In the genomic region with DNA sequence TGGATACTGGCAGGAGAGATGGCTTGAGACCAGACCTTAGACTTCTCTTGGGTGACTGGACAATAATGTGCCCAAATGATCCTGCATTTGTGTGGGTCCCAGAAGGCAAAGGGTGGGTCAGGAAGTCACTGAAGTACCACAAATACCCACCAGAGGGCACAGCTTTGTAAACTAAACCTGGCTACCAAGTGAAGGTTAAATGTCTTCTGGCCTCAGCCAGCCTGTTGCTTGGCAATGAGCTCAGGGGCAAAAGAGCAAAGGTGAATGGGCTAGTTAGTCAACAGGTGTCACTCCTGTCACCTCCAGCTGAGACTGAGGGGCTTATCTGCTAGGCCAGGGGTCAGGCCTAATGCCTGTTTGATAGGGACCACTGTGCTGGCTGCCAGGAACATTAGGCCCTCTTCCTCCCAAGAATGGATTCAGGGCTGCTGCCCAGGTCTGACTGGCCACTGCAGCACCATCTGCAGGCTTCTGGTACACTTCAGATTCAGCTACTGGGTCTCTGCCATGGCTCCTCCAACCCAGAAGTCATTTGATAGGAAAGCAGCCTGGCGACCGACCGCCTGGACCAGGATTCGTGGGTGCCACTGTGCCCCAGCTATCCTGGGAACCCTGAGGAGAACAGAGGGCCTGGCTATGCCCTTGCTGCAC, we compare ENCODE assay signal across 8 mouse cellular contexts.
DNase-seq lines count a peak whose midpoint lies in the region; ATAC-seq lines count a peak whose summit lies in the region.

No protein-coding gene starts in this region.

- H3K27ac ChIP-seq in kidney, embryonic 16.5 days (ENCODE audit: low read length) = no peak overlapping the region
- H3K27ac ChIP-seq in limb, embryonic 10.5 days = no peak overlapping the region

- WGBS in kidney, embryonic 16.5 days = 96% methylated on average over 4 of the region's 4 CpGs
- WGBS in limb, embryonic 10.5 days = 95% methylated on average over 4 of the region's 4 CpGs

- H3K9me3 ChIP-seq in kidney, embryonic 16.5 days (ENCODE audit: low read length) = no peaks in the 10 kb centered on the region
- no peaks in the 10 kb centered on the region for H3K9me3 ChIP-seq in limb, embryonic 10.5 days (replicated peaks)

- intact Hi-C loops in gastrocnemius, postnatal 36 days (cut with DNase I) = loop anchor here (2.0 to 5.0 kb wide), 2 partner anchors 70 to 129 kb away; a partner anchor contains a TSS

- H3K27me3 ChIP-seq in kidney, embryonic 16.5 days (ENCODE audit: insufficient read depth, low read length) = no peaks in the 10 kb centered on the region
- peaks cover 86% of the 10 kb centered on the region for H3K27me3 ChIP-seq in limb, embryonic 10.5 days (ENCODE audit: low read depth, poor library complexity, severe bottlenecking)

- H3K4me1 ChIP-seq in kidney, embryonic 16.5 days (ENCODE audit: insufficient read depth, low read length) = peaks cover 13% of the 10 kb centered on the region; the same call in 1 of the 2 replicates
- peaks cover 61% of the 10 kb centered on the region for H3K4me1 ChIP-seq in limb, embryonic 10.5 days

- no peaks in the 10 kb centered on the region for H3K36me3 ChIP-seq in kidney, embryonic 16.5 days (ENCODE audit: insufficient read depth, low read length)
- H3K36me3 ChIP-seq in limb, embryonic 10.5 days = no peaks in the 10 kb centered on the region

- no peak overlapping the region for H3K4me3 ChIP-seq in kidney, embryonic 16.5 days (ENCODE audit: low read length)
- H3K4me3 ChIP-seq in limb, embryonic 10.5 days = no peak overlapping the region

- ATAC-seq in kidney, embryonic 16.5 days (ENCODE audit: low FRiP score, low TSS enrichment) = no peak
- ATAC-seq in erythroid progenitor cell, adult 5-6 weeks (replicated peaks; ENCODE audit: low FRiP score, poor library complexity, severe bottlenecking) = no peak

- no peak overlapping the region for H3K9ac ChIP-seq in kidney, embryonic 16.5 days (replicated peaks; ENCODE audit: low read length)

- DNase-seq in kidney, adult 18-20 months = peak; percentile 77
- peak; percentile 81 for DNase-seq in ES-CJ7 (ENCODE audit: low read depth, low spot score)
- peak; percentile 35 to 47 for DNase-seq in cerebellum, adult 18-20 months
- DNase-seq in gastrocnemius, postnatal 36 days = peak; percentile 23 to 55
- DNase-seq in limb, embryonic 10.5 days (ENCODE audit: low spot score) = peak; percentile 63
- DNase-seq in spleen, postnatal 10 days (ENCODE audit: low spot score in 2 of 2) = peak; percentile 25 to 67

- no peak overlapping the region for H3K4me2 ChIP-seq in kidney, embryonic 16.5 days (replicated peaks; ENCODE audit: low read depth, low read length)
